Mouse (Mus musculus) cerebellum, postnatal 10 days (tissue): ENCODE measurements around the gene Nadsyn1.

Experiments
- DNase-seq, 2 experiments: peaks; one replicate each; pipeline ENCODE4 v3.0.0; 2021; ENCODE audit warnings: mixed read lengths in 2 of 2

The Nadsyn1 gene

DNA sequence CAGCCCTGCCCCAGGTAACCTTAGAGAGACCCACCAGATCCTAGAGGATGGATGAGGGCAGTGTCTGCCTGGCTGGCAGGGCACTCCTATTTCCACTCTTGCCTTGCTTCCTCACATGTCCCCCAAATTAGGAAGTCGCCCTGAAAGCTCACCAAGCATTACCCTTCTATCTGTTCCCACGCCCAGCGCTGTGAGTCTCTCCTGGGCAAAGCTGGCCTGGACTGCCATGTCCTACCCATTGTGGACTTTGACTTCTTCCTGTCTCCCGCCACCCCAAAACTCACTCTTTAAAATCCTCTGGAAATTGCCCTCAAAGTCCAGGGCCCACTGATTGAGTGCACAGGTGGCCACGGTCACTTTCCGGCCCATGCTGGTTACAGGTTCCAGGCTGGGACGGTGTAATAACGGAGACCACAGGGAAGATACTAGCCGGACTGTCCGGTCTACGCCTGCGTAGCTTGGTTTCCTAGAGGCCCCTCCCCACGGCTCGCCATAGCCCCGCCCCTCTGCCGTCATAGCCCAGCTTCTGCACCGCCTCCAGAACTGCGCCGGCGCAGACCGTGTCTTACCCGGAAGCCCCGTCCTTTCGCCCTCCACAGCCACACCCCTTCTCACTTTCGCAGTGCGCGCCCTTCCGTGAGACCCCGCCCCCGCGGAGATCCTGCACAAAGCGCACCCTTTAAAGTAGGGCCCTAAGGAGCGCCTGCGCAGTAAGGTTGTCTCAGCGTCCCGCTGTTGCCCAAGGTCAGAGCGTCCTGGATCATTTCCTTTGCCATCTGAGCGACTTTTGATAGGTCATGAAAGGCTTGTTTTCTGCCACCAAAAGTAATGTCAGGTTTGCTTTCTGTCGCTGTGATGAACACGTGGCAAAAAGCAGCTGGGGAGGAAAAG is at the start of gene Nadsyn1, which contains the start of gene Dhcr7:
TSS of gene Nadsyn1 (minus strand) at position 475 of the 891 bp plus-strand sequence.
TSS of gene Dhcr7 (plus strand) at position 771 of the 891 bp plus-strand sequence.
- peak; percentile 99 to 100 for DNase-seq

GRCm38 (mm10) chr7:143868874-143869273 is 46.2 kb upstream of the Nadsyn1 start:
- DNase-seq, result no peak

DNA sequence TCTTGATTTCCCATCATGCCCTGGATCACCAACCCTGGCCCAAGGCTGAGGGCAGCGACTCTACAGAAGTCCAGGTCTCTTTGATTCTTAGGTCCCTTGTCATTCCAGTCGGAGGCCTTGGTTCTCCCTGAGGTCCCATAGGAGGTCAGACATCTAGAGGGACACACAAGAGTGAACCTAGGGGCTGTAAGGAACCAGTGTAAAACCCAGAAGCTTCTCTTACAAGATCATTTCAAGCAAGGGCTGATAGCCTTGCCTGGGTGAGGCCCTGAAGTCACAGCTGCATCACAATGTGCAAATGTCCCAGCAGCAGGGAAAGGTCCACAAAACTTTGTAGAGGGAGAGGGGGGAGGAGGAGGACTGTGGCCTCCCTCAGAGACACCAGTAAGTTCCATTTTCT is 43.9 kb upstream of the Nadsyn1 start, which contains the start of gene Gm498:
TSS of gene Gm498 (plus strand) at position 301 of the 400 bp plus-strand sequence.
- no peak for DNase-seq

- DNase-seq, result no peak
These were observed 26.3 kb upstream of the Nadsyn1 start for GRCm38 (mm10) chr7:143848768-143849482.

DNA sequence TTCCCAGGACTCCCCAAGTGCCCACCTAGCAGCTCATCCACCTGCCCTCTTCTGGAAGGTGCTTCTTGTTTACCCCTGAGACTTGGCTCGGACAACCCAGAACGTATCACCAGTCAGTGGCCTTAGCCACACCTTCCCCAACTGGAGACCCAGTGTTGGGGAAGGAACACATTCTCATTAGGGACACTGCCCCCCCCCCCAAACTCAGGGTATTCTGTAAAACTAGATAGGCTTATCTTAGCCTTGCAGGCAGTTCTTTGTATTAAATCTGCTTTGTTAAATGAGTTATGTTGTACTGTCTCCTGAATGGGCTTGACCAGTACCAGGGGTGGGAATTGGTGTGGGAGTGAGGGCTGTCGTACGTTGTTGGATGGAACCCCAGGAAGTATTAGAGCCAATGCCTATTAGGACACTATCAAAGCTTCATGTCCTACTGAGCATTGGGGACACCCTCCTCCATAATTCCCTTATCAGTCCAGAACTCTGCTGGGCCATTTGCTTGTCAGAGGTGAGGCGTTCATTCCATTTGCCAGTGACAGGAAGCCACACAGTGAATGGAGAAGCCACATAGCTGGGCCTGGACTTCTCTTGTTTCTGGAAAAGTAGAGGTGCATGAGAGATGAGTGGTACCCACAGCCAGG is 25.6 kb upstream of the Nadsyn1 start:
- DNase-seq, result no peak

- DNase-seq, result no peak
These were observed 18.7 kb upstream of the Nadsyn1 start for GRCm38 (mm10) chr7:143841301-143841700.

DNA sequence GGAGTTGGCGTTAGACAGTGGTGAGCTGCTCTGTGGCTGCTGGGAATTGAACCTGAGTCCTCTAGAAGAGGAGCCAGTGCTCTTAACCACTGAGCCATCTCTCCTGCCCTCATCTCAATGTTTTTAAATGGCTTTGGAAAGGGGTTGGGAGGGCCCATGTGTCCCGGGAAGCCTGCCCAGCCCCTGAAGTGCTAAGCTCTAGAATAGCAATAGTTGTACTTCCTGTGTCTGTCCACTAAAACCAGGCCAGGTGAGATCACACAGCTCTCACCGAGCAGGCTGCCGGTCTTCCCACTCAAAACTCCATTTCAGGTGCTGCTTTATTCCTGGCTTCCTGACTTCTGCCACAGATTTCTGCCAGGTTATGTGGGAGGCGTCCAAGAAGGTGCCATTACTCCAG is 17.5 kb upstream of the Nadsyn1 start:
- DNase-seq, result no peak

DNA sequence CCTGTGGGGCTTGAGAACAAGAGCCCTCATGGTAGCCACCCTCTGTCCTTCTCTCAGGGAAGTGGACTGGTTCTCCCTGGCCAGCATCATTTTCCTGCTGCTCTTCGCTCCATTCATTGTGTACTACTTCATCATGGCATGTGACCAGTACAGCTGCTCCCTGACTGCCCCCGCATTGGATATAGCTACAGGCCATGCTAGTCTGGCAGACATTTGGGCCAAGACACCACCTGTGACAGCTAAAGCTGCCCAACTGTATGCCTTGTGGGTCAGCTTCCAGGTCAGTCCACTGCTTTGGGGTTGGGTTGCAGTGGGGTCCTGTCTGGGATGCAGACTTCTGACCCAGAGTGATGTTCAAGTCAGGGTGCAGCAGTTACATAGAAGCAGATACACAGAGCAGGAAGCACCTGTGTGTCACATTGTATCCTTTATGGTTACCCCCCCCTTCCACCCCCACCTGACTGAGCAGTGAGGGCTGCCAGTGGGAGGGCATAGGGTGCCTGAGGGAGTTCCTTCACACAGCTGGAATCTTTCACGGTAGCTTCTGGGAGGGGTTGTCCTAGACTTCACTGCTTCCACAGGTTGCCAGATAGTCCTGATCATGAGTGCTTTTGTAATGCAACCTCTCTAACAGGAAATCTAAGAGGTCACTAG is 15.2 kb upstream of the Nadsyn1 start:
- peak; percentile 37 to 50 for DNase-seq

DNA sequence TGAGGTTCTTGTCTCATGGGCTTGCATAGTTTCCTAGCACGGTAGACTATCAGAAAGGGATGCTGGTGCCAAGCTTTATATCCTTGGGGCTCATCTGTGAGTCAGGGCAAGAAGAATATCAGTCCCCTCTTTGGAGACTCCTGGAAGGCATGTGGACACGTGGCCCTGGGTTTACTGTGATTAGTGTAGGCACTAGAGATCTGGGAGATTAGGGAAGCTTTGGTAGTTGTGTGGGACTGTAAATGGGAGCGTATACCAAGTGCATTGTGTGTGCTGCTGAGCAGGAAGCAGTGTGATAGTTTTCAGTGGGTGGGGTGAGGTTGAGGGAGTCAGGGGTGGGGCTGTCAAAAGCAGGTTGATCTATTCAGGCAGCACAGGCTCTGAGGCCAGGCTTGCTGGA is 12.3 kb upstream of the Nadsyn1 start:
- DNase-seq, result no peak

GRCm38 (mm10) chr7:143834316-143834715 is 11.7 kb upstream of the Nadsyn1 start:
- no peak for DNase-seq

DNA sequence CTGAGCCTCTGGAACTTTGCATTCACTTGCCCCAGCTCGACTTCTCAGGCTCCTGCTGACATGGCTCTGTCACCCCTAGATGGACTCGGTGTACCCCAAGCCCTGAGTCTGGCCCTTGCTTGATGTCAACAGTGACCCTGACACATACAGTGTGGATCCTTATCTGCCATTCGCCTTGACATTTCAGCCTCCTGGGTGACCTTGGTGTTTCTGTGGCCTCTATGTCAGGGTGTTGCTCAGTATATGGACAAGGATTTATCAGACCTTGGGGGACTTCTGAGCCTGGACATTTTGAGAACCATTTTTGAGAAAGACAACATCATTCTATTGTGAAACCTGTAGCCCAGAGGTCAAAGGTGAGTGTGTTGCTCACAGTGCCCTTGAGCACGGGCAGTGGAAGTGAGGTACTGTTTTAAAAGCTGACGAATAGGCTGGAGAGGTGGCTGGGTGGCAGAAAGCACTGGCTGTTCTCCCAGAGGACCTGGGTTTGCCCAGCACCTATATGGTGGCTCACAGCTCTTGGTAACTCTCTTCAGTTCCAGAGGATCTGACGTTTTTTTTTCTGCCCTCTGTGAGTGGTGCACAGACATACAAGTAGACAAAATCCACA is 11.0 kb upstream of the Nadsyn1 start:
- no peak for DNase-seq

DNA sequence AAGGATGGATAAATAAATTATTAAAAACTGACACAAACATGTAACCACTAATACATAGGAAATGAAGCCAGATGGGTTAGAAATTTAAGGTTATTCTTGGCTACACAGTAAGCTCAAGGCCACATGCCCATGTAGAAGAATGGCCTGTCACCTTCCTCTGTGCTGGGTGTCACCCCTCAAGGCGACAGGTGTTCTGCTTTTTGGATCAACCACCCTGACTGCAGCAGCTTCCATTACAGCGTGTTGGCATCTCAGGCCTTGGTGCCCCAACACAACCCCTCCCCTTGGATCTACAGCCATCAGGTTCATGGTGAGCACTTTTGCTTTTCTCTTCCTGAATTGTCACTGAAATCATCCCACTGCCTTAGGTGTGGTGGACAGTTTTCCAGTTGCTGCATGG is 10.0 kb upstream of the Nadsyn1 start:
- no peak for DNase-seq

DNA sequence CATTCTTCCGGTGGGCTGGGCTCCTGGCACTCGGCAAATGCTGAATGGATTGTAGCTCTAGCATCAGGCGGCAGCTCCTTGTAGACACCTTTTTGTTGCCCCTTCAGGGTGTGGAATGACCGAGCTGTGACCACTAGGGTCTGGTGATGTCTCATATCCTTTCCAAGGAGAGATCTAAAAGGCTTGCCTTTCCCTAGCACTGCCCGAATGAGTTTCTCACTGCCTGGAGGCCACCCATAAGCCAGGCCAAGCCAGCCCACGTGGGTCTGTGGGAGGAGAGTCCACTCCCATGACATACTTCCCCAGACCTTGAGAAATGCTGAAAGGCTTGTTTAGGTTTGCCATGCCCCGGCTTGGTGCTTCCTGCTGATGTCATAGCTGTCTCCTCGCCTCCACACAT is 9.5 kb upstream of the Nadsyn1 start:
- DNase-seq, result no peak

DNA sequence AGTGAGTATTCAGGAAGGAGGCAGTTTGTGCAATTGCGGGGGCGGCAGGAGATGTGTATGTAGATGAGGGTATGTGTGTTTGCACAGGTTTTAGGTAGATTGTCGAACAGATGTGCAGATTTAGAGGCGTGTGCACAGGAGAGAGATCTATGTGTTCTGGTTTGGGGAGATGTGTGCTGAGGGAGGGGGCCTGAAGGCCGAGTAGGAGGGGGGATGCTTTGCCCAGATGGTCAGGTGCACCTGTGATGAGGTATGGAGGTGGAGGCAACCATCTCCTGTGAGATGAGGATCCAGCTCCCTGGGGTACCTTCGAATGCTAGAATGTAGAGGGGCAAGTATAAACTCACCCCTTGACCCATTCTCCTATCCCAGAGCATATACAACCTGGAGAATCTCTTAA is 7.8 kb upstream of the Nadsyn1 start:
- peak; percentile 38 to 41 for DNase-seq

DNA sequence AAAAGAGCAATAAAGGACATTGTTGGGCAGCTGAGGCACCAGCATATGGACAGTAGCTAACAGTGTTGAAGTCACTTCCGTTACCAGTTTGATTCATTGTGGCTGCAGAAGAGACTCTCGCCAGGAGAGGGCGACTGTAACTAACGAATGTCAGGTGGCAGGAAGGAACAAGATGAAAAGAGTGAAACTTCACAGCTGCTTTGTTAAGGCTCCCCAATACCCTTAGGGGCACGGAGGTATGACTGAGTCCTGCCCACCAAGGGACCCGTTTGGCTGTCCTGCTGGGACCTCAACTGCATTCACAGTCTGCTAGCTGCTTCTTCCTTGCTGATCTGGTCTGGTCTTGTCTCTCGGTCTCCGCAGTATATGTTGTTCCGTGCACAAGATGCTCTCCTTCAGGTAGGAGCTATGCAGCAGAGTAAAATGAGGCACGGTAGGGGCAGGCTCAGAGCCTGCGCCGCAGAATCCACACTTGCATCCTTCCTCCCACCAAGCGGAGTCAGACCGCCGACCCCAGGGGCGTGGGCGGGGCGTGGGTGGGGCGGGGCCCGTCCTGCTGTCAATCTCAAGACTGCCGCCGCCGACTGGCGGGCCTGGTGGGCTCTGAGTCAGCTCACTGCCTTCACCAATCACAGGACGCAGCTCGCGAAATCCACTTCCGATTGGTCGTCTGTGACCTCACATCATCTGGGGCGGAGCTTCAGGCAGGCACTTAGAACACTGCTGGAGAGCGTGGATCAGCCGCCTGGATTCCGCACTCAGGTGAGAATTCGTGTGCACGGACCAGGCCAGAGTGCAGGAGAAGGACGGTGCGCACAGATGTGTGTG is 7.1 kb upstream of the Nadsyn1 start:
- DNase-seq, result peak; percentile 95 to 98

DNA sequence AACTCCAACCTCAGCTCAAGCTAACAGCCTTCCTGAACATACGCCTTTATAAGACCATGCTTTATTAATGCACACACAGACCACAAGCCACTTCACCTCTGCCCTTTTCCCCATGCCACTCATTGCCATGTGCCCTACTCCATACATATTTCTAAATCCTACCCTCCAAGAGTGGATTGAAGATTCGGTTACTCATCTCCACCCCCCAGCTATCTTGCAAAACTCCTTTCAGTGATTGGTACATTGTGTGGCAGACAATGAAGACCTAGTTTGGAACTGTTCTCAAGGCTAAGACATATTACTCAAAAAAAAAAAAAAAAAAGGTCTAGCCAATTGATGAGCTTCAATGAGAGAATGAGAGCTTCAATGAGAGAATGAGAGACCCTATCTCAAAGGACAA is 4.3 kb upstream of the Nadsyn1 start:
- DNase-seq, result no peak

DNA sequence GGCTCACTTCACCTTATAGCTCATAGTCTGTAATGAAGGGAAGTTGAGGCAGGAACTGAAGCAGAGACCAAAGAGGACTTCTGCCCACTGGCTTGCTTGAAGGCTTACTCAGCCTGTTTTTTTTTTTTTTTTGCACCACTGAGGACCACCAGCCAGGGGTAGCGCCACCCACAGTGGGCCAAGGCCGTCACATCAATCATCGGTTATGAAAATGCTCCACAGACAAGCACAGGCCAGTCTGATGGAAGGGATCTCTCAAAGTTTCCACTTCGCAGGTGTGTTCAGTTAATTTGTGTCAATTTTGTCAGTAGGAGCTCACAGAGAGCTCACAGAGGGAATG is 587 bp upstream of the Nadsyn1 start:
- DNase-seq, result no peak

GRCm38 (mm10) chr7:143821241-143821640 is 1.4 kb downstream of the Nadsyn1 start:
- DNase-seq, result no peak

DNA sequence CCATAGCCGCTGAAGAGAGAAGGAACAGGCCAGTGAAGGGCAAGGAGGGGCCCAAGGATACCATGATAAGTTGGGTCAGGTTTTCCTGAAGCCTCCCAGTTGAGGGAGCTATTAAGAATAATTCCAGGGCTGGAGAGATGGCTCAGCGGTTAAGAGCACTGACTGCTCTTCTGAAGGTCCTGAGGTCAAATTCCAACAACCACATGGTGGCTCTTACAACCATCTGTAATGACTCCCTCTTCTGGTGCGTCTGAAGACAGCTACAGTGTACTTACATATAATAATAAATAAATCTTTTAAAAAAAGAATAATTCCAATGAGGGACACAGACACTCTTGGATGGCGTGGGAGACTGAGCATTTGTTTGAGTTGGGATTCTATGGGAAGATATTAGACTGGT is 3.4 kb downstream of the Nadsyn1 start:
- no peak for DNase-seq

DNA sequence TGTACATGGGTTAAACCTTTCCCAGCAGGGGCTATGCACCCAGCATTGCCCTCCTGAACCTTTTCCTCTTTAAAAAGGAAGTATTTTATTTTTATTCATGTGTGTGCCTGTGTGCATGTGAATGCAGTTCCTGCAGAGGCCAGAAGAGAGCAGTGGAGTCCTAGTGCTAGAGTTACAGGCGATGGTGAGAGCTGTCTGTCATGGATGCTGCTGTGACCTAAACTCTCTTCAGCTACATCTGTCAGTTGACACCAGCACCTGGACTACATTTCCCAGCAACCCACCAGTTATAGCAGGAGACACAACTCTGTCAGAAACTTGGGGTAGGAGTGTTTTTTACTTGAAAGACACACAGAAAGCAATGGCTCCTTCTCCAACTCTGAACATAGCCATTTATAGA is 13.7 kb downstream of the Nadsyn1 start:
- peak; percentile 24 to 32 for DNase-seq

DNA sequence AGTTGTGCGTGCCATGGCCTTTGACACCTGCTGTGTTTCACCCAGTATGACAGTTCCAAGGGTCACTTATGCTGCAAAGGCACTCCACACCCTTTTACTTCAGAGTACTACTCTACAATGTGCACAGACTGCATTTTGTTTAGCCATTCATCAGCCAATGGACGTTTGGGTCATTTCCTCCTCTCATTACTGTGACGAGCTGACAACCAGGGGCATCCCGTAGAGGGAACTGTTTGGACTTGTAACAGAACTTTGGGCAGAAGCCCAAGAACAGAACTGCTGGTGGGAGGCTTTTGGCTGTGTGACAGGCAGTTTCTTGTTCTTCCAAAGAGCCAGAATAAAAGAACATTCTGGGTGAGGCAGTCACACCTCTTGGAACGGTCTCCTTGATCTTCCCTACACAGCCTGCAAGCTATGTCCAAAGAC is 17.4 kb downstream of the Nadsyn1 start:
- DNase-seq, result peak; percentile 47 to 53
